Mouse (Mus musculus) adrenal gland, postnatal 36 days (tissue): Measurements from ENCODE around the gene 4930469K13Rik. TPM values are rescaled to one million over a fixed set of nuclear protein-coding genes. Genes with fewer than 3 reads are reported as not detected.

ENCODE experiments used
- DNase-seq, 2 experiments: peaks; one replicate each; pipeline ENCODE4 v3.0.0; 2021; ENCODE audit warnings: mixed read lengths in 1 of 2
- total RNA-seq, 2 experiments: library from RNA; stranded (reverse); gene quantifications; 2 replicates each; pipeline ENCODE4 v1.2.3; 2021

4930469K13Rik gene
- total RNA-seq, 2 experiments from 2014 or later: not detected

DNA sequence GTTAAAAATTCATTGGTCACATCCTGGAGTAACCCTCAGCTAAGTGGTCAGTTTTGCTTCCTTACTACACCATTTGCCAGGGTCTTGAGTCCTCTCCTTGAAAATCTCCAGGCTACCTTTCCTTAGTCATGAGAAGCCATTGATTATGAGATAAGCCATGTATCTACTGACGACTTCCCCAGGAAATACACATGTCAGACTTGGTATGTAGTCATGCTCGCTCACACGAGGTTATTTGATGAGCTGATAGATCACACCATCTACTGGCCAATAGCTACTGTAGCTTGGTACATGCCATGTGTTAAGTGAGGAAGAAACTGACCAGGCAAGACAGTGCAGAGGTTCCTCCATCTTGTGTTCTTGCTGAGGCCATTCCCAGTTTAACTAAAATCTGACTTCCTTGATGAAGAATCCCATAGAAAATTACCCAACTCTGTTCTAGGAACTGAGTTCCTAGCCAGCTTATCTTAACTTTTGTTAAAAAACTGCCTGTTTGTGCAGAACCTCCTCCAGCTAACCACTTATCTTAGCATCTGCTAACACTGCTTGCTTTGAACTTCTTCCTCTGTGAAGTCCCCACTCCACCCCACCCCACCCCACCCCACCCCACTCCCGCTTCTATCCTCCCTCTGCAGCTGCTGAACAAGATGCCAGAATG, 158.8 kb downstream of the 4930469K13Rik start:
- DNase-seq: no peak

DNA sequence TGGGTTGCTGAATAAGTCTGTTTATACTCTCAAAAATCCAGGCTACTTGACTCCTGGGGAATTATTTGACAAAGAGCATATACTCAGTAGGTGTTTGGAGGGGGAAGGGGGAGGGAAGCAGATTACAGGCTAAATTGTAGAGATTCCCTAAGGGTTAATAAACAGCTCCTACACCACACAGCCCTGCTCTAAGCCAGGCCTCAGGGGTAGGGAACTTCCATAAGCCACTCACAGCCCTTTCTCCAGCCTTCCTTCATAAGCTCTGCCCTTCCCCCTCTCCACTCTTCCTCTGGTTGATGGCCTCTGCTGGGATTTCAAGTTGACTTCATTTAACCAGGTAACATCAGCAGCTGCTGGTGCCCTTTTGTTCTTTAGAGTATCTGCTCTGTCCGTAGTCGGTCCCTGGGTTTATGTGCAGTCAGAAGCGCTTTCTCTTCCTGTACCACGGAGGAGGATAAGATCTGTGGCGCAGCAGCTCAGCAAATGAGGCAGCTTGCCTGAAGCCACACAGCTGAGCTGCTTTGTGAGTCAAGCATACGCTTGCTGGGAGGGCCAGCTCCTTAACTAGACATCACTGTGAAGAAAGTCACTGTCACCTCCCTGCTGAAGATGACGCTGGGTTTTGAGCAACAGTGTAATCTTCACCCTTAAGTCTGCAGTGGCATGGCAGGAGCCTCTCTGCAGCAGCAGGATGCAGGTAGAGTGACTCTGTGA, 159.6 kb downstream of the 4930469K13Rik start:
- DNase-seq: no peak

DNA sequence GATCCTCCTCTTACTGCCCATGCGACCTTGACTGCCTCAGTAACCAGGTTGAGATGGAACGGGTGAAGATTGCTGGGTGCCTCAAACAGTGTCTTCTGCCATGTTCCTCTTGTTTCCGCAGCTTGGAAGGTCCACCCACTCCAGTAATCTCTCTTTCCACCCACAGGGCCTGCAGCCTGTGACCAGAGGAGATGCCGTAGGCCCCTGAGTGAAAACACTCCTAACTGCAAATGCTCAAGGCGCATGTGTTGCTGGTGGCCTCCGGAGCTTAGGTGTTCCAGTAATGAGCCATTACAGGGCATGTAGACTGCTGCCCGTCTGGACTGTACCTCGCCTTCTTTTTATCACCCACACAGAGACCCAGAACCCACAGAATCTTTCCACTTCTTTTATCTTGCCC, 160.7 kb downstream of the 4930469K13Rik start:
- DNase-seq: no peak

DNA sequence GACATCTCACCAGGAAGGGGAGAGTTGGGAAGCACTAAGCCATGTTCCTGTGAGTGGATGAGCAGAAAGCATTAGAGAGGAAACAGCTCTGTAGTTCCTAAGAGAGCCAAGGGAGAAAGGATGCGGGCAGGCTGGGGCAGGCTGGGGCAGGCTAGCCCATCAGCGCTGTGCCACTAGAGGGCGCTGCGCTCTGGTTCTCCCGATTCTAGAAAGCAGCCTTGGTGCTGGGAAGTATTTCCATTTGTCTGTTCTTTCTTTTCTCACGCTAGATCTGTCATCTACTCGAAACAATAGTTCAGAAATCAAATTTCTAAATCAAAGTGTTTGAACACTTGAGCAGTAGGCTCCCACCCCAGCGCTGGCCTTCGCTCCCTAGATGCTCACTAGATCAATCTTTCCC, 164.1 kb downstream of the 4930469K13Rik start:
- DNase-seq: no peak

DNA sequence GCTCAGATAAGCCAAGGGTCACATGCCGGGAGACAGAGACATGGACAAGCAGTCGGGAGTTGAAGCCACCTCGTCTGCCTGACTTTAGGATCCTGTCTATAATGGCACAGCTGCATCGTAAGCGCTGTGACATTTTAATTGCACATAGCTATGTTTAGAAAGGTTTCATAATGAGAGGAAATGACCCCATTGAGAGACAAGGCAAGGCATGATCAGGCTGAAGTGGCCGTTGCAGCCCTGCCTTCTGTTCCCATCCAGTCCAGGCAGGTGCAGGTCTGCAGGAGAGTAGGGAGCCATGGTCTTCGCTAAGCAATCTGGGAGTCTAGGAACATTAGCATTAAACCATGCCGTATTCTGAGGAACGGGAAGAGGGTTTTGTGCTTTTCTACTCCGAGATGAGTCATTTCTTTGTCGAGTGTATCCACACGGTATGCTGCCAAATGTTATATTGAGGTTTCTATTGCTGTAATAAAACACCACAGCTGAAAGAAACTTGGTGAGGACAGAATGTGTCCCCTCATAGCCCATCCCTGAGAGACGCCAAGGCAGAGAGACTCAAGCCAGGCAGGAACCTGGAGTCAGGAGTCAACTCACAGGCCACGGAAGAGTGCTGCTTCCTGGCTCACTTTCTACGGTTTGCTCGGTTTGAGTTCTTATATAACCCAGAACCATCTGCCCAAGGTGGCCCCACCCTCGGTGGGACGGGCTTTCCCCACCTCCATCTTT, 165.8 kb downstream of the 4930469K13Rik start:
- no peak for DNase-seq

DNA sequence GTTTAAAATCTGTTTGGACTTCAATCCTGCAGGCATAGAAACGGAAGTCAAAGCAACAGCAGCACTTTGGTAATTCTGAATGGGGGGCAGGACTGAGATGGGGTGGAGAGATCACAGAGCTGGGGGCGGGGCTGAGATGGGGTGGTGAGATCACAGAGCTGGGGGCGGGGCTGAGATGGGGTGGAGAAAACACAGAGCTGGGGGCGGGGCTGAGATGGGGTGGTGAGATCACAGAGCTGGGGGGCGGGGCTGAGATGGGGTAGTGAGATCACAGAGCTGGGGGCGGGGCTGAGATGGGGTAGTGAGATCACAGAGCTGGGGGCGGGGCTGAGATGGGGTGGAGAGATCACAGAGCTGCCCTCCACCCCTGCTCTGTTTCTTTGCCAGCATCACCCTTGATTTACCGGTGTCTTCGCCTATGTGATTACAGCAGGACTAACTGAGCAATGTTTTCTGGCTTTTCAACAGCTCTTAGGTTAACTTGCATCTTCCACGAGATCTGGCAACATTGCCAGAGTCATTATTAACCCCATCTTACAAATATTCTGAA, 166.4 kb downstream of the 4930469K13Rik start:
- peak; percentile 12 to 43 for DNase-seq

DNA sequence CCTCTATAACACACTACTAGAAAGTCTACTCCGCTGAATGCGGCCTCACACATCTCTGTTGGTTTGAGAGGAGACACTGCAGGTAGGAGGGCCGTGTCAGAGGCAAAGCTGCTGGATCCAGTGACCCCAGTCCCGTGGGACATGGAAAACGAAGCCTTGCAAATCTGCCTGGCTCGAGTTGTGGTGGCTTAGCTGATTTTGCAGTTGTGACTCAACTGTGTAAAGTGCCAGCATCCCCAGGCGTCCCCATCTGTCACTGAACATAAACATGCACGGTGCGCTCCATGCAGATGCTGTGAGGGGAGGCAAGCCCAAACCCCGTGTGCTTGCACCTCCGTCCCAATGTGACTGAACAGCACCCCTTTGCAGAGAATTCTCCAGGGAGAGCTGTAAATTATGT, 168.9 kb downstream of the 4930469K13Rik start:
- no peak for DNase-seq

DNA sequence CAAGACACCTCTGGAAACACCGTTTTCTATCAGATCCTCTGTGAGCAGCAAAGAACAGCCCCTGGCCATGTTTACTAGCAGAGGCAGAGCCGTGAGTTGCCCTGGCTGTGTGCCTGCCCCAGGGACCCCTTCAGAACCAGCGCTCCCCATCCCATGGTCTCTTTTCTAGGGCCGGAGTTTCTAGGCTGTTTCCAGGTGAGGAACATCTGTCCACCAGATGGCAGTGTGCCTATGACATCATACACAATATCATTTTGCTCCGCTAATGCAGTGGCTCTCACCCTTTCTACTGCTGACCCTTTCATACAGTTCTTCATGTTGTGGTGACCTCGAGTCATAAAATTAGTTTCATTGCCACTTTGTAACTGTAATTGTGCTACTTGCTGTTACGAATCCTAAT, 169.7 kb downstream of the 4930469K13Rik start:
- peak in 1 of 2 experiments; percentile 30 for DNase-seq

DNA sequence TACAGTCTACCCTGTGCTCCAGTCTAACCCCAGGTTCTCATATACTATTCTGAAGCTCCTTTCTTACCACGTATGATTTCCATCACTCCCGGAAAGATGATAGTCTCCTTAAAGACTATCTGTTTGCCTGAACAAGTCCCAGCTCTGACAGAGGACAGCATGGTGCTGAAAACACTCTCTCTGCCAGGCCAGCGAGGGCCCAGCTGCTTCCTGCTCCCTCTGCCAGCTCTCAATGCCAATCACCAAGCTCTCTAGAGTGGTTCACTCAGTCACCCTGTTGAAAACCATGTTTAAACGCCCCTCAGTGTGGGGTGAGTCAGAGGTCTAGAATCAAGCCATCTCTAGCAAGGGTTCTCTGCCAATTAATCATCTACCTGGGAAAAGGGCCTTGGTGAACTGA, 170.5 kb downstream of the 4930469K13Rik start:
- no peak for DNase-seq

DNA sequence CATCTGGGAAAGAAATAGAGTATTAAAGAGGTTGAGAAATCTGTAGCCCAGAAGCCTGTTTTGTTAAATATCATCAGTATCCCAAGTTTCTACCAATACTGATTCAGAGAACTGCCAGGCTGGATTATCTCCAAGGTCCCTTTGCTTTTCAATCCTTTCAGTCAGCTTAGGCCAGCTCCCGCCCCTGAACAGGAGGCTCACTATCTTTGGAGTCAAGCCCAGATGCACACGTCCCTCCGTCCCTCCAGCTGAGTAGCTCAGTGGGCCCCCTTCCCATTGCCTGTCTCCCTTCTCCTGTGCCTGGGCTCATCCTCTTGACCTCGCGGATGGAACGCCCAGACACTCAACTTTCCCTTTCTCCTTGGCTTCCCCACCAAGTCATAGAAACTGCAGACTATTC, 171.0 kb downstream of the 4930469K13Rik start:
- no peak for DNase-seq

DNA sequence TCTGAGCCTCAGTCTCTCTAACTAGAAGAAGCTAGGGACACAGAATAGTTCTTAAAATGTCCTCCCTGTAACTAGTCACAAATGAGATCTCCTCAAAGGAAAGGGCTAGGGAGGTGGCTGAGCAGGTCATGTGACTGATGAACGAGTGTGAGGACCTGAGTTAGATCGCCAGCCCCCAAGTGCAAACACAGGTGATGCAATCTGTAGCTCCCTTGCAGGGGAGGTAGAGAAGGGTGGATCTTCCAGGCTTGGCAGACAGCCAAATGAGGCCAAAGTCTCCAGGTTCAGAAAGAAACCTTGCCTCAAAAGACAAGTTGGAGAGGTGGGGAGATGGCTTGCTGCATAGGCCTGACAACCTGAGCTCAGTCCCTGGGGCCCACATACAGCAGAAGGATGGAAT, 171.8 kb downstream of the 4930469K13Rik start:
- no peak for DNase-seq

DNA sequence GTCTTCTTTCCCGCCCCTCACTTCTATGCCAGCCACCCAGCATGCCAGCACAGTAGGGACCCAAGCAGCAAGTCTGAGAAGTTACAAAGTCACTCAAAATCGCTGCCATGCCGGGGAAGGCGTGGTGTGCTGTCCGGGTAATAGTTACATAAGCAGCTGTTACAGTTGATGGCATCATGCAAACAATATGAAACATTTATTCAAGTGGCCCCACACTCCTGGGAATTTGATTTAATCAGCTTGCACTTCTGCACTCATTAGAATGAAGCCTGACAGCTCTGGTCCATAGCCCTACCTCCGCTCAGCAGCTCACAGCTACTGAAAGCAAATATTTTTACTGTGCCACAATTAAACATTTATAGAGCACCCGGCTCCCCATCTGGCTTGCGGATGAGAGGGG, 172.6 kb downstream of the 4930469K13Rik start:
- DNase-seq: no peak

Other genes with a start within 250 kb of the 4930469K13Rik start
- gene Kcnmb1, start 135.5 kb downstream of the 4930469K13Rik start, total RNA-seq: under 1 TPM; 0.13 TPM
- 1 to 10 TPM; 2.2 to 3.5 TPM for gene Kcnip1, start 105.4 kb downstream of the 4930469K13Rik start, total RNA-seq
- 1 to 10 TPM; 2.2 to 2.5 TPM for gene Lcp2, start 51.6 kb downstream of the 4930469K13Rik start, total RNA-seq
- not detected for gene Foxi1, start 109.5 kb upstream of the 4930469K13Rik start, total RNA-seq
- under 1 TPM in 1 of 2 experiments, not detected in 1; 0.07 TPM for gene Fam196b, start 216.3 kb upstream of the 4930469K13Rik start, total RNA-seq